Mouse (Mus musculus) lung, postnatal 0 days (tissue): ENCODE results near the gene Mgst3. TPM values are rescaled to one million over a fixed set of nuclear protein-coding genes. Genes with fewer than 3 reads are reported as not detected.
"Not testable (repeated sequence)": the region's sequence is repeated elsewhere in the genome, so short reads cannot be mapped to it uniquely, and the experiment has no call there.

ENCODE experiments used
- ATAC-seq: fragments of 200-750 bp; cut with Nextera tagmentation; 2 replicates; pipeline ENCODE4 v1.8.0; 2017; ENCODE audit warnings: moderate library complexity
- DNase-seq: peaks from one replicate; pipeline ENCODE4 v3.0.0-alpha.2; 2016; ENCODE audit warnings: low spot score
- H3K27ac ChIP-seq: fragments of 300-500 bp; sonication (generic); 2 replicates; pipeline ENCODE4 v1.5.1; 2014; ENCODE audit warnings: antibody characterized with exemption, mild to moderate bottlenecking, low read length, mixed read lengths
- H3K27me3 ChIP-seq: fragments of 300-500 bp; sonication (generic); replicated peaks from 2 replicates; pipeline ENCODE4 v1.6.1; 2014; ENCODE audit warnings: low read length, mixed read lengths; ENCODE audit not compliant: insufficient read depth
- H3K36me3 ChIP-seq: fragments of 300-500 bp; sonication (generic); 2 replicates; pipeline ENCODE4 v1.6.1; 2014; ENCODE audit warnings: low read length, mixed read lengths; ENCODE audit not compliant: insufficient read depth
- H3K4me1 ChIP-seq: fragments of 300-500 bp; sonication (generic); 2 replicates; pipeline ENCODE4 v1.6.1; 2014; ENCODE audit warnings: antibody characterized with exemption, low read depth, low read length, mixed read lengths; ENCODE audit not compliant: insufficient read depth
- H3K4me2 ChIP-seq: fragments of 300-500 bp; sonication (generic); replicated peaks from 2 replicates; pipeline ENCODE4 v1.6.1; 2014; ENCODE audit warnings: low read depth, mild to moderate bottlenecking, low read length, moderate library complexity, mixed read lengths
- H3K4me3 ChIP-seq: fragments of 300-500 bp; sonication (generic); 2 replicates; pipeline ENCODE4 v1.5.1; 2014; ENCODE audit warnings: low read depth, low read length
- H3K9ac ChIP-seq: fragments of 300-500 bp; sonication (generic); replicated peaks from 2 replicates; pipeline ENCODE4 v1.6.1; 2014; ENCODE audit warnings: low read depth, mild to moderate bottlenecking
- H3K9me3 ChIP-seq: fragments of 300-500 bp; sonication (generic); 2 replicates; pipeline ENCODE4 v1.6.1; 2016; ENCODE audit warnings: low read length, mixed read lengths
- CTCF ChIP-seq: IDR thresholded peaks from 2 replicates; pipeline ENCODE4 v1.5.1; 2016; ENCODE audit warnings: antibody characterized with exemption, mild to moderate bottlenecking
- EP300 ChIP-seq: IDR thresholded peaks from 2 replicates; pipeline ENCODE4 v1.6.1; 2016; ENCODE audit warnings: antibody characterized with exemption, mild to moderate bottlenecking, control low read depth
- whole genome bisulfite sequencing: fragments of 180-500 bp; shearing (Covaris S2); extraction: QIAGEN DNeasy Blood & Tissue Kit; methylation state at CpG from one replicate; pipeline ENCODE4 v1.1.7; 2014; 5-methylcytosine and 5-hydroxymethylcytosine counted together
- polyA plus RNA-seq: library from polyadenylated mRNA; unstranded; fragments of >200 nt; fragmentation: Nextera tagmentation; extraction: Ambion mirVana; gene quantifications from 2 replicates; pipeline ENCODE4 v1.2.1, GENCODE M21; 2015

The Mgst3 gene
- polyA plus RNA-seq, 1 experiment from 2014 or later, result 70.1 TPM

DNA sequence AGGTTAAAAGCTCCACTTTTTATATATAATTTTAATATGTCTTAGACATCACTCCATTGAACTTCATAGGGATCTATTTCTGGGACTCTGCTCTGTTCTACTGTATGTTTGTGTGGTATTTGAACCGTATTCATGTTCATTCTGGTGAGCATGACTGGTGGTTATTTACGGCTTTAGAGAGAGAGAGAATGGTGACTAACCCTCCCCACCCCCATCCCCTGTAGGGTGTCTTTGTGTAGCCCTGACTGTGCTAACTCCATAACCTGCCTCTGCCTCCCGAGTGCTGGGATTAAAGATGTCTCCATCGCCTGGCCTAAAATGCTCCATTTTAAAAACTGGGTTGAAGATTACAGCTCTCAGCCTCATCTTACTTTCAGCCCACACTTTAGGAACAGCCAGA, 33.4 kb downstream of the Mgst3 start:
- Histone ChIP-seq H3K4me1 (no peaks in the 10 kb centered on the region), H3K27ac (no peak overlapping the region), H3K27me3 (no peaks in the 10 kb centered on the region), H3K9me3 (no peaks in the 10 kb centered on the region), H3K9ac (no peak overlapping the region), H3K4me2 (no peak overlapping the region), H3K36me3 (0 out of 2 replicates have a peak, but pooled peaks cover 4% of the 10 kb centered on the region), H3K4me3 (no peak overlapping the region)
- ATAC-seq (no peak), DNase-seq (no peak)
- no peak for TF ChIP-seq EP300
- TF ChIP-seq CTCF, result no peak
- 90% methylated on average over 4 of the region's 4 CpGs for WGBS

GRCm38 (mm10) chr1:167358731-167359130, 34.9 kb downstream of the Mgst3 start:
- 74% methylated on average over 9 of the region's 9 CpGs for WGBS
- H3K27me3 ChIP-seq, result no peaks in the 10 kb centered on the region
- DNase-seq (no peak), ATAC-seq (no peak)
- no peaks in the 10 kb centered on the region for H3K9me3 ChIP-seq
- no peak overlapping the region for H3K4me3 ChIP-seq
- 0 out of 2 replicates have a peak, but pooled peaks cover 4% of the 10 kb centered on the region for H3K36me3 ChIP-seq
- no peaks in the 10 kb centered on the region for H3K4me1 ChIP-seq
- TF ChIP-seq EP300 (no peak), CTCF (no peak)
- no peak overlapping the region for H3K27ac ChIP-seq
- H3K4me2 ChIP-seq, result no peak overlapping the region
- no peak overlapping the region for H3K9ac ChIP-seq

GRCm38 (mm10) chr1:167357387-167357786, 36.3 kb downstream of the Mgst3 start:
- WGBS, result 87% methylated on average over 9 of the region's 9 CpGs
- Histone ChIP-seq H3K27me3 (no peaks in the 10 kb centered on the region), H3K36me3 (0 out of 2 replicates have a peak, but pooled peaks cover 4% of the 10 kb centered on the region), H3K9me3 (no peaks in the 10 kb centered on the region), H3K27ac (no peak overlapping the region), H3K4me2 (no peak overlapping the region), H3K9ac (no peak overlapping the region), H3K4me1 (no peaks in the 10 kb centered on the region), H3K4me3 (no peak overlapping the region)
- ATAC-seq (no peak), DNase-seq (no peak)
- TF ChIP-seq EP300, result no peak
- no peak for TF ChIP-seq CTCF

DNA sequence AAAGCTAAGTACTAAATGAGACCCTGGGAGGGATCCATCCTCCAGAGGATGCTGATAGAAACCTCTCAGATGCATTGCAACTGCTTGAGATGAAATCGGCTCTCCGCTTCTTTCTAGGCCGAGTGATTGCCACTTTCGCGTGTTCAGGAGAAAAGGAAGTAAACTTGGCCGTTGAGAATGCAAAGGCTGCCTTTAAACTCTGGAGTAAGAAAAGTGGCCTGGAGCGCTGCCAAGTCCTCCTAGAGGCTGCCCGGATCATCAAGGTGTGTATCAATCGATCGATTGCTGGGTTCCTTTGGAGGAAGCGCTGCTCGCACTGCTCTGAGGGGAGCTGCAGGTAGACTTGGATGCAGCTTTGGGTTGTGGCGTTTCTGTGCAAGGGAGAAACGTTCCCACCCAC, 41.2 kb downstream of the Mgst3 start:
- H3K4me3 ChIP-seq, result no peak overlapping the region
- H3K9ac ChIP-seq, result no peak overlapping the region
- H3K4me1 ChIP-seq, result 0 out of 2 replicates have a peak, but pooled peaks cover 4% of the 10 kb centered on the region
- TF ChIP-seq CTCF (no peak), EP300 (no peak)
- no peaks in the 10 kb centered on the region for H3K9me3 ChIP-seq
- ATAC-seq, result no peak
- no peak overlapping the region for H3K4me2 ChIP-seq
- H3K27me3 ChIP-seq, result no peaks in the 10 kb centered on the region
- 0 out of 2 replicates have a peak, but pooled peaks cover 4% of the 10 kb centered on the region for H3K36me3 ChIP-seq
- no peak for DNase-seq
- no peak overlapping the region for H3K27ac ChIP-seq
- 76% methylated on average over 14 of the region's 14 CpGs for WGBS

- ATAC-seq (no peak), DNase-seq (peak; percentile 30)
- H3K4me2 ChIP-seq, result peak overlapping the region; percentile 94
- no peak for TF ChIP-seq CTCF
- TF ChIP-seq EP300, result no peak
- no peaks in the 10 kb centered on the region for H3K9me3 ChIP-seq
- H3K4me1 ChIP-seq, result 0 out of 2 replicates have a peak, but pooled peaks cover 4% of the 10 kb centered on the region
- H3K36me3 ChIP-seq, result 0 out of 2 replicates have a peak, but pooled peaks cover 4% of the 10 kb centered on the region
- H3K27me3 ChIP-seq, result no peaks in the 10 kb centered on the region
- peak overlapping the region; percentile 58 for H3K9ac ChIP-seq
- 27% methylated on average over 13 of the region's 13 CpGs for WGBS
- peak overlapping the region; percentile 70 for H3K4me3 ChIP-seq
- H3K27ac ChIP-seq, result peak overlapping the region; percentile 82; the same call in 1 of the 2 replicates
Observed at GRCm38 (mm10) chr1:167350597-167351415, 42.8 kb downstream of the Mgst3 start.

GRCm38 (mm10) chr1:167349815-167350596, 43.6 kb downstream of the Mgst3 start, which contains the start of gene Aldh9a1:
Aldh9a1 (plus strand) TSS chr1:167349991.
- H3K4me3 ChIP-seq, result peak within 1 kb of the TSS; percentile 70
- H3K27me3 ChIP-seq, result no peaks in the 10 kb centered on the region
- H3K27ac ChIP-seq, result peak within 1 kb of the TSS; percentile 82
- no peaks in the 10 kb centered on the region for H3K9me3 ChIP-seq
- ATAC-seq (peak; percentile 98), DNase-seq (peak; percentile 94)
- TF ChIP-seq EP300 (peak; percentile 54), CTCF (0 out of 2 replicates have a peak, but pooled peaks have one; percentile 17)
- WGBS, result under 1% methylated on average over 55 of the region's 55 CpGs
- H3K4me2 ChIP-seq, result peak within 1 kb of the TSS; percentile 94
- H3K9ac ChIP-seq, result peak within 1 kb of the TSS; percentile 58
- H3K4me1 ChIP-seq, result 0 out of 2 replicates have a peak, but pooled peaks cover 4% of the 10 kb centered on the region
- no peaks in the 10 kb centered on the region for H3K36me3 ChIP-seq

GRCm38 (mm10) chr1:167349206-167349605, 44.4 kb downstream of the Mgst3 start:
- not testable (repeated sequence) for DNase-seq, H3K9ac ChIP-seq, H3K4me1 ChIP-seq, H3K36me3 ChIP-seq, H3K9me3 ChIP-seq, ATAC-seq, H3K4me3 ChIP-seq, H3K4me2 ChIP-seq, H3K27ac ChIP-seq, H3K27me3 ChIP-seq
- WGBS, result 57% methylated on average over 3 of the region's 3 CpGs

DNA sequence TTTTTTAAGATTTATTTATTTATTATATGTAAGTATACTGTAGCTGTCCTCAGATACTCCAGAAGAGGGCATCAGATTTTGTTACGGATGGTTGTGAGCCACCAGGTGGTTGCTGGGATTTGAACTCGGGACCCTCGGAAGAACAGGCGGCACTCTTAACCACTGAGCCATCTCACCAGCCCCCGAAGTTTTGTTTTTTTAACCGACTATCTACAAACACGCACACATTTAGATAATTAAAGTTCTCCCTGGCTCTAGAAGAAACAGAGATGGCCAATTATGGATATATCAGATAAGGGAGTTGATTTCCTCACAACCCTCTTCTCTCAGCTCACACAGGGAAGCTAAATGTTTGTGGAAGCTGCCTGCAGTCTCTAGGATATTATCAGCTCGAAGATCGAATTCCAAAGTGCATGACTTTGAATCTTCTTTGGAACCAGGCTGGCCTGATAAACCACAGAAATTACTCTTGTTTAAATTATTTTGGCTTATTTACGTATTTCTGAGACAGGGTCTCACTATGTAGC, 47.6 kb downstream of the Mgst3 start:
- WGBS, result 77% methylated on average over 10 of the region's 10 CpGs
- H3K4me3 ChIP-seq, DNase-seq, H3K36me3 ChIP-seq, H3K27me3 ChIP-seq, H3K9ac ChIP-seq, H3K9me3 ChIP-seq, H3K4me2 ChIP-seq, ATAC-seq, H3K4me1 ChIP-seq, H3K27ac ChIP-seq: not testable (repeated sequence)
